Mouse (Mus musculus) midbrain, embryonic 13.5 days (tissue): ENCODE results near the gene Psmd3. TPM values are rescaled to one million over a fixed set of nuclear protein-coding genes. Genes with fewer than 3 reads are reported as not detected.

Experiments
- ATAC-seq: fragments of 200-750 bp; cut with Nextera tagmentation; 2 replicates; pipeline ENCODE4 v1.8.0; 2017; ENCODE audit warnings: mild to moderate bottlenecking, moderate TSS enrichment, moderate library complexity
- H3K27ac ChIP-seq: fragments of 300-500 bp; sonication (generic); 2 replicates; pipeline ENCODE4 v1.5.1; 2015; ENCODE audit warnings: inconsistent platforms, mild to moderate bottlenecking, moderate library complexity
- H3K27me3 ChIP-seq: fragments of 300-500 bp; sonication (generic); 2 replicates; pipeline ENCODE4 v1.6.1; 2015; ENCODE audit warnings: mild to moderate bottlenecking, inconsistent platforms
- H3K36me3 ChIP-seq: fragments of 300-500 bp; sonication (generic); 2 replicates; pipeline ENCODE4 v1.6.1; 2015; ENCODE audit warnings: mild to moderate bottlenecking, inconsistent platforms
- H3K4me1 ChIP-seq: fragments of 300-500 bp; sonication (generic); replicated peaks from 2 replicates; pipeline ENCODE4 v1.6.1; 2015; ENCODE audit warnings: inconsistent platforms
- H3K4me2 ChIP-seq: fragments of 300-500 bp; sonication (generic); replicated peaks from 2 replicates; pipeline ENCODE4 v1.6.1; 2015; ENCODE audit warnings: moderate library complexity, mild to moderate bottlenecking, inconsistent platforms
- H3K4me3 ChIP-seq: fragments of 300-500 bp; sonication (generic); replicated peaks from 2 replicates; pipeline ENCODE4 v1.5.1; 2015; ENCODE audit warnings: mild to moderate bottlenecking, inconsistent platforms
- H3K9ac ChIP-seq: fragments of 300-500 bp; sonication (generic); replicated peaks from 2 replicates; pipeline ENCODE4 v1.6.1; 2015; ENCODE audit warnings: mild to moderate bottlenecking, inconsistent platforms
- H3K9me3 ChIP-seq: fragments of 300-500 bp; sonication (generic); 2 replicates; pipeline ENCODE4 v1.6.1; 2016; ENCODE audit warnings: mild to moderate bottlenecking, inconsistent platforms
- WGBS: fragments of 180-500 bp; shearing (Covaris S2); methylation state at CpG from one replicate; pipeline ENCODE4 v1.1.7; 2015; 5-methylcytosine and 5-hydroxymethylcytosine counted together
- polyA plus RNA-seq: library from polyadenylated mRNA; unstranded; fragments of >200 nt; fragmentation: Nextera tagmentation; extraction: Ambion mirVana; gene quantifications from 2 replicates; pipeline ENCODE4 v1.2.1, GENCODE M21; 2015

Psmd3 gene
- polyA plus RNA-seq, 1 experiment from 2014 or later, result 190 TPM

DNA sequence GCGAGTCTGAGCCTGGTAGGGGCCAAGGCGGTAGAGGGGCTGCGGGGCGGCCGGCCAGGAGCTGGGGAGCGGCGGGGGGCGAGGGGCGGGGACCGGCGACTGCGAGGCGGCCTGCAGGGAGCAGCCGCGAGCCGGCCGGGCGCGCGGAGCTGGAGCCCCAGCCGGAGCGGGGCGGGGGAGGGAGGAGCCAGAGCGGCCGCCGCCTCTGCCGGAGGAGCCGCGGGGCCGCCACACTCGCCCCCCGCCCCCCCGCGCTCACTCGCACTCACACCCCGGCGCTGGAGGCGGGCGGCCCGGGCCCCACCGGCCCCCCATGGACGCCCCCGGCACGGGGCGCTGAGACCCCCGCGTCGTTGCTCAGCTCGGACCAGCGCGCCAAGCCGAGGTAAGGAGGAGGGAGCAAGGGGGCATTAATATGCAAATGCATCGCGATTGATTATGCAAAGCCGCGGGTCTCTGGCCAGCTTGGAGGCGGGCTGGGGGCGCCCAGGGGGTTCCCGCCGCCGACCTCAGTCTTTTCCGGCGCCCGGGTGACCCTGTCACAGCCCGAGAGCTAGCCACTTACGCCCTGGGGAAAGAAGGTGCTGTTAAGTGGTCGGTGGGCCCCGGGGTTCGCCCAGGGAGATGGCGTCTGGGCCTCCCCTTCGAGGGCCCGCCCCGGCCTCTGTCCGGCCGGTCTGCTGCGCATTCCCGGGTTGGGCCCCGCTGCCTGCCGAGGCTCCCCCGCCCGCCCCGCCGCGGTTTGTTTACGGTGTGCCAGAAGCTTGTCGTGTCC lies 59.5 kb downstream of the Psmd3 start:
- H3K9ac ChIP-seq, result peak overlapping the region; percentile 99
- no peaks in the 10 kb centered on the region for H3K36me3 ChIP-seq
- H3K27ac ChIP-seq, result peak overlapping the region; percentile 99
- H3K4me3 ChIP-seq, result peak overlapping the region; percentile 84
- peak; percentile 71 for ATAC-seq
- H3K4me1 ChIP-seq, result peaks cover 74% of the 10 kb centered on the region
- H3K4me2 ChIP-seq, result peak overlapping the region; percentile 85
- WGBS, result under 1% methylated on average over 53 of the region's 86 CpGs
- no peaks in the 10 kb centered on the region for H3K27me3 ChIP-seq
- H3K9me3 ChIP-seq, result no peaks in the 10 kb centered on the region

DNA sequence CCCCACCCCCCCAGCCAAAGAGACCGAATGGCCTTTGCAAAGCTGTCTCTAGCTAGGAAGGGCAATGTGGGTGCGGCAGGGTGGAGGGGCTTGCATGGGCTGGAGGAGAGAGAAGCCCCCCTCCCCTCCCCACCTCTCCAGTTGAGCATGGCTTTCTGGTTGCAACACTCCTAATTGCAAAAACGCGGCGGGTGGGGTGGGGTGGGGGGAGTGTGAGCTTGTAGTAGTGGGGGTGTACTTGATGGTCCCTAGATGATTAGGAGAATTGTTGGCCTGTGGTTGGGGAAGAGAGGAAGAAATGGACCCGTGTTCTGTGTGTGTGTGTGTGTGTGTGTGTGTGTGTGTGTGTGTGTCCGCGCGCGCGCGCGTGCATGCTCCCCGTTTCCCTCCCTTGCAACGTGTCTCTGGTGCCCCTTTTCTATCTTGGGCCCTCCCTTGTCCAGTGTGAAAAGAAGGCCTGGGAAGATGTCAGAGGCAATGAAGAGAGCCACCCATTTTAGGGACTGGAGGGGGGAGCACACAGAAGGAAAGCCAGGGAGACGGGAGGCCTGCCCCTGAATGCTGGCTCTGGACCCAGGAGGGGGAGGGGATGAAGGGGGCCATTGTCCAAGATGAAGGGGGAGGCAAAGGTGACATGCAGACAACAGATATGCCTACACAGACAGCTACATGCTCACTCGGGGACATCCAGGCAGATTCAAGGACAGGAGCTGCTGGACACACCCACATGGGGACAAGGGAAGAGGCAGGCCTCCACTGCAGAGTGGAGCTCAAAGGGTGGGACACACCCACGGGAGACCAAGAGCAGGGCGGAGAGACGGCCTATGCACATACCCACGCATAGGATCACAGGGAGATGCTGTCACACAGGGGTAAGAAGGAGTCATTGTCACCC lies 60.3 kb downstream of the Psmd3 start:
- H3K4me1 ChIP-seq, result peaks cover 82% of the 10 kb centered on the region
- H3K36me3 ChIP-seq, result no peaks in the 10 kb centered on the region
- ATAC-seq, result peak; percentile 25
- peak overlapping the region; percentile 99 for H3K9ac ChIP-seq
- H3K9me3 ChIP-seq, result no peaks in the 10 kb centered on the region
- no peaks in the 10 kb centered on the region for H3K27me3 ChIP-seq
- peak overlapping the region; percentile 99 for H3K27ac ChIP-seq
- peak overlapping the region; percentile 84 for H3K4me3 ChIP-seq
- WGBS, result under 1% methylated on average over 21 of the region's 21 CpGs
- H3K4me2 ChIP-seq, result peak overlapping the region; percentile 85

DNA sequence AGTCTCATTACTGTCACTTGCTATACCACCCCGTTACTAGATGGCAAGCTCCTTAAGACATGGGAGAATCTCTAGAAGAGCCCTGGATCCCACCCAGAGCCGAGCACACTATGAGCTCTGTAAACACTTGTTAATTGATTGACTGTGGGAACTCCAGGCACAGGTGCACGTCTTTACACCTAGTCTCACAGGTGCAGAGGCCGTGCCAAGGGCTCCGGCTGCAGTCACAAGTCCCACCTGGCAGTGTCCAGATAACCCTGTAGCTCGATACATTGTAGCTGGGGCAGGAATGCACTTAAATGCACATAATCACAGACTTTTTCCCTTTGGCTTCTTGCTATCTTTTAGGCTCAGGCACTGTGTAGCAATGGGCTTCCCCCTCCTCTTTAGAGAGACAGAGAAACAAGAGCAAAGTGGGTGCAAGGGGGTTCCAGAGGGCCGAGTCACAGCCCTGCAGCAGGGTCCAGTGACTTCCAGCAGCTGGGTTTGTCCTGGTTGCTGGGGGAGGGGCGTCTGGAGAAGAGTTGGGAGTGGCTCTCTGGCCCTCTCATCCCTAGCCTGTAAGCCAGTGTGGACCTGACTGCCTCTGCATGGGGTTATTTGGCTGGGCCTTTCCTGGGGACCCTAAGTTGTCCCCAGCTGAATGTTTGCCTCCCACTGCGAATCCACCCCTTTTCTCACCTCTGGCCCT lies 61.4 kb downstream of the Psmd3 start:
- Histone ChIP-seq H3K36me3 (no peaks in the 10 kb centered on the region), H3K4me3 (peak overlapping the region; percentile 84), H3K9ac (peak overlapping the region; percentile 99), H3K4me2 (peak overlapping the region; percentile 85), H3K27ac (peak overlapping the region; percentile 99), H3K27me3 (no peaks in the 10 kb centered on the region), H3K9me3 (no peaks in the 10 kb centered on the region), H3K4me1 (peaks cover 85% of the 10 kb centered on the region)
- 0 out of 2 replicates have a peak, but pooled peaks have one; percentile 0 for ATAC-seq
- 2% methylated on average over 9 of the region's 9 CpGs for WGBS

DNA sequence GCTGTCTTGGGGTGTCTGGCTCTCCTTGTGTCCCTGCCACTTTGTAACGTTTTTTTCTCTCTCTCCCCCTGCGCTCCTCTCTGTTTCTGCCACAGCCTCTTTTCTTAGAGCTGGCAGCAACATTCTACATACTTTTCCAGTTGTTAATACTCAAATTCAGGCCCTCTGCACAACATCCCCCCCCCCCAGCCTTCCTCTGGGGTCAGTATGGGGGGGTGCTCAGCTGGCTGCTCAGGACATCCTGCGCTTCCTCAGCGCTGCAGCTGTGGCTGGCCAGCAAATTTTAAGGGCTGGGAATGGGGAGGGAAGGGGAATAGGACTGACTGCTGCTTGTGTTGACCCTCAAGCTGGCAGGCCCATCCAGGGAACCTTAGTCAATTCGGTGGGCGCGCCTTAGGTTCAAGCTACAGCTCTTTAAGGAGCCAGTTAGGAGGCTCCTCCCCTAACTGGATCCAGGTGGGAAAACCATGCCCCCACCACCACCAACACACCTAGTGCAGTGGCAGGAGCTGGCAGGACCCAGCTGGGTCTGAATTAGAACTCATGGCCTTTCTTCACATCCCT lies 62.2 kb downstream of the Psmd3 start:
- Histone ChIP-seq H3K4me1 (peaks cover 86% of the 10 kb centered on the region), H3K4me2 (peak overlapping the region; percentile 85), H3K27me3 (no peaks in the 10 kb centered on the region), H3K4me3 (peak overlapping the region; percentile 84), H3K27ac (peak overlapping the region; percentile 99), H3K9me3 (no peaks in the 10 kb centered on the region), H3K9ac (peak overlapping the region; percentile 99), H3K36me3 (no peaks in the 10 kb centered on the region)
- 34% methylated on average over 7 of the region's 7 CpGs for WGBS
- no peak for ATAC-seq

Other genes starting within 250 kb of the Psmd3 start
- 231 and 239 TPM in 2 replicates for gene Mien1, start 243.6 kb upstream of the Psmd3 start, polyA plus RNA-seq
- gene Grb7, start 236.2 kb upstream of the Psmd3 start, polyA plus RNA-seq, result 0.21 and 0.24 TPM in 2 replicates
- 0.36 TPM in 1 of 2 replicates, not detected in the other for gene Ikzf3, start 136.5 kb upstream of the Psmd3 start, polyA plus RNA-seq
- 0.12 TPM in 1 of 2 replicates, not detected in the other for gene Zpbp2, start 131.5 kb upstream of the Psmd3 start, polyA plus RNA-seq
- 87.0 and 97.3 TPM in 2 replicates for gene Ormdl3, start 95.2 kb upstream of the Psmd3 start, polyA plus RNA-seq
- gene Lrrc3c, start 84.3 kb upstream of the Psmd3 start, polyA plus RNA-seq, result not detected in 2 replicates
- gene Gm12355, start 56.9 kb upstream of the Psmd3 start, polyA plus RNA-seq, result 0.90 and 1.5 TPM in 2 replicates
- not detected in 2 replicates for gene Gsdma3, start 56.2 kb upstream of the Psmd3 start, polyA plus RNA-seq
- not detected in 2 replicates for gene Gsdma2, start 35.8 kb upstream of the Psmd3 start, polyA plus RNA-seq
- not detected in 2 replicates for gene Gsdma, start 18.2 kb upstream of the Psmd3 start, polyA plus RNA-seq
- not detected in 2 replicates for gene Csf3, start 18.7 kb downstream of the Psmd3 start, polyA plus RNA-seq
- 83.5 and 90.3 TPM in 2 replicates for gene Med24, start 46.9 kb downstream of the Psmd3 start, polyA plus RNA-seq
- gene Thra, start 58.1 kb downstream of the Psmd3 start, polyA plus RNA-seq, result 99.6 and 106 TPM in 2 replicates
- gene Nr1d1, start 92.8 kb downstream of the Psmd3 start, polyA plus RNA-seq, result 1.2 and 1.9 TPM in 2 replicates
- 34.2 and 34.5 TPM in 2 replicates for gene Msl1, start 113.0 kb downstream of the Psmd3 start, polyA plus RNA-seq
- gene Casc3, start 122.4 kb downstream of the Psmd3 start, polyA plus RNA-seq, result 52.6 and 57.6 TPM in 2 replicates
- 4.7 and 5.8 TPM in 2 replicates for gene Rapgefl1, start 154.2 kb downstream of the Psmd3 start, polyA plus RNA-seq
- gene Wipf2, start 181.1 kb downstream of the Psmd3 start, polyA plus RNA-seq, result 4.9 and 5.2 TPM in 2 replicates
- 10.6 and 11.3 TPM in 2 replicates for gene Cdc6, start 225.2 kb downstream of the Psmd3 start, polyA plus RNA-seq
- 7.5 and 9.1 TPM in 2 replicates for gene Rara, start 245.3 kb downstream of the Psmd3 start, polyA plus RNA-seq